Mouse (Mus musculus): ENCODE results near the gene Elmod3. TPM values are rescaled to one million over a fixed set of nuclear protein-coding genes. Genes with fewer than 3 reads are reported as not detected.

The Elmod3 gene
- polyA plus RNA-seq, 1 experiment: 22.3 TPM

- Histone ChIP-seq H3K27me3 (ENCODE audit: control insufficient read depth, insufficient read depth, low read length) (no peaks in the 10 kb centered on the region), H3K4me3 (ENCODE audit: low read depth, low read length) (no peak overlapping the region), H3K36me3 (ENCODE audit: control insufficient read depth, insufficient read depth, low read length) (no peaks in the 10 kb centered on the region), H3K27ac (ENCODE audit: insufficient read depth, low read depth, low read length) (peak overlapping the region; percentile 54), H3K4me1 (ENCODE audit: control insufficient read depth, insufficient read depth, insufficient read length, low read length) (peaks cover 13% of the 10 kb centered on the region)
- TF ChIP-seq POLR2A (IDR thresholded peaks at IDR 0.05; ENCODE audit: low read depth, low read length) (no peak), CTCF (IDR thresholded peaks at IDR 0.05; ENCODE audit: extremely low read depth, insufficient read length, insufficient replicate concordance, low read depth, low read length) (no peak)
- WGBS: 43% methylated on average over 8 of the region's 8 CpGs
Observed at GRCm38 (mm10) chr6:72623661-72624402, 25.6 kb upstream of the Elmod3 start.

- Histone ChIP-seq H3K27me3 (ENCODE audit: control insufficient read depth, insufficient read depth, low read length) (no peaks in the 10 kb centered on the region), H3K27ac (ENCODE audit: insufficient read depth, low read depth, low read length) (no peak overlapping the region), H3K36me3 (ENCODE audit: control insufficient read depth, insufficient read depth, low read length) (no peaks in the 10 kb centered on the region), H3K4me1 (ENCODE audit: control insufficient read depth, insufficient read depth, insufficient read length, low read length) (peaks cover 10% of the 10 kb centered on the region), H3K4me3 (ENCODE audit: low read depth, low read length) (no peak overlapping the region)
- no peak for TF ChIP-seq POLR2A (IDR thresholded peaks at IDR 0.05; ENCODE audit: low read depth, low read length)
- no peak for TF ChIP-seq CTCF (IDR thresholded peaks at IDR 0.05; ENCODE audit: extremely low read depth, insufficient read length, insufficient replicate concordance, low read depth, low read length)
- WGBS: 68% methylated on average over 3 of the region's 3 CpGs
Observed at GRCm38 (mm10) chr6:72622917-72623316, 24.7 kb upstream of the Elmod3 start.

GRCm38 (mm10) chr6:72620920-72621319 is 22.7 kb upstream of the Elmod3 start:
- Histone ChIP-seq H3K36me3 (ENCODE audit: control insufficient read depth, insufficient read depth, low read length) (no peaks in the 10 kb centered on the region), H3K4me3 (ENCODE audit: low read depth, low read length) (no peak overlapping the region), H3K27me3 (ENCODE audit: control insufficient read depth, insufficient read depth, low read length) (no peaks in the 10 kb centered on the region), H3K4me1 (ENCODE audit: control insufficient read depth, insufficient read depth, insufficient read length, low read length) (peaks cover 10% of the 10 kb centered on the region), H3K27ac (ENCODE audit: insufficient read depth, low read depth, low read length) (no peak overlapping the region)
- WGBS: 45% methylated on average over 5 of the region's 5 CpGs
- TF ChIP-seq CTCF (IDR thresholded peaks at IDR 0.05; ENCODE audit: extremely low read depth, insufficient read length, insufficient replicate concordance, low read depth, low read length) (no peak), POLR2A (IDR thresholded peaks at IDR 0.05; ENCODE audit: low read depth, low read length) (no peak)

GRCm38 (mm10) chr6:72619734-72620532 is 21.7 kb upstream of the Elmod3 start:
- Histone ChIP-seq H3K4me3 (ENCODE audit: low read depth, low read length) (peak overlapping the region; percentile 43), H3K36me3 (ENCODE audit: control insufficient read depth, insufficient read depth, low read length) (no peaks in the 10 kb centered on the region), H3K4me1 (ENCODE audit: control insufficient read depth, insufficient read depth, insufficient read length, low read length) (peaks cover 10% of the 10 kb centered on the region), H3K27me3 (ENCODE audit: control insufficient read depth, insufficient read depth, low read length) (no peaks in the 10 kb centered on the region), H3K27ac (ENCODE audit: insufficient read depth, low read depth, low read length) (peak overlapping the region; percentile 90)
- TF ChIP-seq CTCF (IDR thresholded peaks at IDR 0.05; ENCODE audit: extremely low read depth, insufficient read length, insufficient replicate concordance, low read depth, low read length) (no peak), POLR2A (IDR thresholded peaks at IDR 0.05; ENCODE audit: low read depth, low read length) (no peak)
- 13% methylated on average over 12 of the region's 12 CpGs for WGBS

- Histone ChIP-seq H3K4me1 (ENCODE audit: control insufficient read depth, insufficient read depth, insufficient read length, low read length) (peaks cover 7% of the 10 kb centered on the region), H3K27me3 (ENCODE audit: control insufficient read depth, insufficient read depth, low read length) (no peaks in the 10 kb centered on the region), H3K36me3 (ENCODE audit: control insufficient read depth, insufficient read depth, low read length) (peaks cover 15% of the 10 kb centered on the region), H3K27ac (ENCODE audit: insufficient read depth, low read depth, low read length) (peak within 1 kb of the TSS; percentile 97), H3K4me3 (ENCODE audit: low read depth, low read length) (peak within 1 kb of the TSS; percentile 96)
- TF ChIP-seq POLR2A (IDR thresholded peaks at IDR 0.05; ENCODE audit: low read depth, low read length) (peak; percentile 91), CTCF (IDR thresholded peaks at IDR 0.05; ENCODE audit: extremely low read depth, insufficient read length, insufficient replicate concordance, low read depth, low read length) (no peak)
- WGBS: 0% methylated on average over 41 of the region's 41 CpGs
Observed at GRCm38 (mm10) chr6:72616643-72617288, 18.6 kb upstream of the Elmod3 start, which contains the start of gene Tgoln1. Gene Tgoln1, minus strand, starts transcription at chr6:72617000.

GRCm38 (mm10) chr6:72615561-72616375 is 17.6 kb upstream of the Elmod3 start:
- peaks cover 21% of the 10 kb centered on the region for H3K36me3 ChIP-seq (ENCODE audit: control insufficient read depth, insufficient read depth, low read length)
- no peak for TF ChIP-seq CTCF (IDR thresholded peaks at IDR 0.05; ENCODE audit: extremely low read depth, insufficient read length, insufficient replicate concordance, low read depth, low read length)
- no peak for TF ChIP-seq POLR2A (IDR thresholded peaks at IDR 0.05; ENCODE audit: low read depth, low read length)
- WGBS: 6% methylated on average over 25 of the region's 25 CpGs
- H3K4me1 ChIP-seq (ENCODE audit: control insufficient read depth, insufficient read depth, insufficient read length, low read length): peaks cover 7% of the 10 kb centered on the region
- no peaks in the 10 kb centered on the region for H3K27me3 ChIP-seq (ENCODE audit: control insufficient read depth, insufficient read depth, low read length)
- H3K27ac ChIP-seq (ENCODE audit: insufficient read depth, low read depth, low read length): peak overlapping the region; percentile 28
- H3K4me3 ChIP-seq (ENCODE audit: low read depth, low read length): peak overlapping the region; percentile 96

Data from small intestine, adult 2 months (tissue).